Mouse (Mus musculus) right cerebral cortex, adult 18-20 months (tissue): Measurements from ENCODE around the gene Fam25c.

Experiments
- DNase-seq: peaks from one replicate; pipeline ENCODE4 v3.0.0; 2022; ENCODE audit warnings: mixed read lengths

Fam25c gene

GRCm38 (mm10) chr14:34363490-34364253 lies 8.4 kb upstream of the Fam25c start:
- DNase-seq: peak; percentile 59

DNA sequence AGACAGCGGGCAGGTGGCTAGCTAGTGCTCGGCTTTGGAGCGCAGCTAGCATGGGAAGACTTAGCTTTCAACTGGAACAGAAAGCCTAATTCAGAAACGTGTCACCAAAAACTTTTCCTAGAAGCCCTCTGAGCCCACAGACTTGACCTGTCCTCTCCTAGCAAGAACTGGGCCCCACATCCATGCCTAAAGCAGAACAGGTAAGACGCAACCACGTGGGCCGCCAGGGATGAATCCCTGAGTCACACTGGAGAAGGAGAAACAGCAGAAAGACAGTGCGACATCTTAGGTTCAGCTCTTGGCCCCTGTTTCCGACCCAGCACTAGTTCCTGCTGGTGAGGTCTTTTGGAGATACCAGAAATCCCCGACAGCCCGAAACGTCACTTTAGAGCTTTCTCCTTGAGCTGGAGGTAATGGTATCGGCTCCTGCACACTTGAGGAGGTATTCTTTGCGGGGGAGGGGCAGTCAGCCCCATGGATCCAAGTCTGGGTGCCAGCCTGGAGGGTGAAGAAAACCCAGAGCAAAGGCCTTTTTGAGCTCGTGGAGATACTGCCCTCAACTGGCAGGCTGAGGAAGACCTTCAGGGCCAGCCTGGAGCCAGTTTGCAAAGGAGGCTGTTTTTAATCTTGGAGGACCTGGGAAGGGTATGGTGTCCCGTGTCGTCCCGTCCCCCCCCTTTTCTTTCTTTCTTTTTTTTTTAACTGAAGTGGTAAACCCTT lies 7.7 kb upstream of the Fam25c start:
- peak; percentile 69 for DNase-seq

DNA sequence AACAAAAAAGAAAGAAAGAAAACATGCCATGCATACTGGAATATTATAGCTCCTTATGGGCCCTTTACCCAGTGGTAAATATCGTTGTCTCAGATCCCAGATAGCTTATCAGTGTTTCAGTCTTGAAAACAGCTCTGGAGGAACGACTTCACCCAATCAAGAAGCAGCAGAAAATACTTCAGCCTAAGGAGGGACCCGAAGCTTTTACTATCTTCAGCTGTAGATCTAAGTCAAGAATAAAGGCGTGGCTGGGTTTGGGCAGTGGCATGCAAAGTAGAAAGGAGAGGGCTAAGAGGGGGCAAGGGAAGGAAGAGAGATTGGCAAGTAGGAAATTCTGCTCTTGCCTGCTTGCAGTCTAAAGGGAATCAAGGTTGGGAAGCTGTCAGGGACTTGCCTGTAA lies 6.9 kb upstream of the Fam25c start:
- DNase-seq: no peak

GRCm38 (mm10) chr14:34360251-34360650 lies 5.0 kb upstream of the Fam25c start:
- DNase-seq: no peak

DNA sequence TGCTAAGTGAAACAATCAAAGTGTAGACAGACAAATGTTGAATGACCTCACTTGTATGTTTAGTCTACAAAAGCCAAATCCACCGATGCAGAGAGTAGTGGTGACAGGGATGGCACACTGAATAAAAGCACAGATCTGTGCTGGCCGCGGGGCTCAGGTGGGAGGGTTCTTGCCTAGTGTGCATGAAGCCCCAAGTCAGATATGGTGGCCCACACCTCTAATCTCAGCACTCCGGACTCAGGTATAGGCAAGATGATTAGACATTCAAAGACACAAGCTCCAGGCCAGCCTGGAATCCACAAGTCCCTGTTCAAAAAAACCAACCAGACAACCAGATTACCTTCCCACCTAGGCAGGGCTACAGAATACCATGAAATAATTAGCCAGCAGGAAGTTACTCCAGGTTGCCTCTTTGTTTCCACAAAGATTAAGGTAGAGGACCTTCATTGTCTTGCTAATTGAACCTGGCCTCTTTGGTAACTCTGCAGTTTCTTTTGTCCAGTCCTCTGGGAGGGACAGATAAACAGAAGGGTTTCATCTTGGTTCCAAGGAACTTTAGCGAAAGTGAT lies 4.5 kb upstream of the Fam25c start:
- no peak for DNase-seq

DNA sequence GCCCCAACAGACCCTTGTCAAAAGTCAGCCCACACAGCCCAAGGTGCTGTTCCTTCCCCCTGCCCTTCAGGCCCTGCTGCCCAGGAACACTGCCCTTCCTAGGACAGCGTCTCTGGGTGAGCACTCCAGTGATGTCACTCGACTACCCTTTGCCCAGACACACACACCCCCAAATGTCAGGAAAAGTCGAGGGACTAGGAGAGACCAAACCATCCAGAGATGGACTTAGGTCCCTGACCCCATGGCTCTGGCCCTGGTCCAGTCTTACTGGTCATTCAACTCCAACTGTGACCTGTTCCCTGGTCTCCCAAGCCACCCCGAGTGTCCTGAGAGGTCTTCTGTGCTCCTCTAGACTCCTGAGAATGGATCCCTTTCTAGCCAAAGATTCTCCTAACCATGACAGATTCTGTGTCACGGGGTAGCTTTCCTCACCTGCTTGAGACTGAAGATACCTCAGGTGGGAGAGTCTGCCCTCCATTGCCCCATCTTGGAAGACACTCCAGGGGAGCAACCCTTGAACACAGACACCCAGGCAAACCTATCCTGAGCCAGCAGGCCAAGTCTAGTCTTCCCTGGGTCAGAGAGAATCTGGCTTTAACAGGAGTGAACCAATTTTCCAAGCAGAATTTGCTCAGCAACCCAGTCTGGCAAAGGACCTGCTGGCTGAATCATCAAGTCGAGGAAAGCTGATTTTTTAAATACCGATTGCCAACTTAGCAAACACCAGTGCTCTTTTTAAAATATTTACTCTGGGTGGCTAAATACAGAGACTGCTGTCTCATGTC lies 2.6 kb upstream of the Fam25c start:
- peak; percentile 14 for DNase-seq

GRCm38 (mm10) chr14:34354456-34354855 lies 777 bp downstream of the Fam25c start:
- no peak for DNase-seq

DNA sequence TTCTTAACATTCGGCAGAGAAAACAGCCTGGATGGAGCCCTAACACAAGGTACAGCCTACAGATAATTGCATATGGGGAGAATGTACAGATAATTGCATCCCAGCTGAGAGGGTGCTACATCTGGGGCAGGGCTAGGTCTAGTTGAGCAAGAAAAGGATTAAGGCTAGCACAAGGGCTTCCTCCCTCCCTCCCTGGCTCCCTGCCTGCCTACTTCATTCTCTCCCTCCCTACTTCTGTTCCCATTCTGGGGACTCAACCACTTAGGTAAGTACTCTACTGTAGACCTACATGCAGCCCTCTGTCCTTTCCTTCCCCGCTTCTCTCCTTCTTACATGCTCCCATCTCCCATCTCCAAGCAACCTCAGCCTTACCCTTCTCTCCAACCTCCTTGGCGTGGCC lies 1.9 kb downstream of the Fam25c start:
- no peak for DNase-seq

- no peak for DNase-seq
Observed at GRCm38 (mm10) chr14:34352523-34352922, 2.7 kb downstream of the Fam25c start.

- DNase-seq: no peak
Observed at GRCm38 (mm10) chr14:34351660-34352059, 3.6 kb downstream of the Fam25c start.

DNA sequence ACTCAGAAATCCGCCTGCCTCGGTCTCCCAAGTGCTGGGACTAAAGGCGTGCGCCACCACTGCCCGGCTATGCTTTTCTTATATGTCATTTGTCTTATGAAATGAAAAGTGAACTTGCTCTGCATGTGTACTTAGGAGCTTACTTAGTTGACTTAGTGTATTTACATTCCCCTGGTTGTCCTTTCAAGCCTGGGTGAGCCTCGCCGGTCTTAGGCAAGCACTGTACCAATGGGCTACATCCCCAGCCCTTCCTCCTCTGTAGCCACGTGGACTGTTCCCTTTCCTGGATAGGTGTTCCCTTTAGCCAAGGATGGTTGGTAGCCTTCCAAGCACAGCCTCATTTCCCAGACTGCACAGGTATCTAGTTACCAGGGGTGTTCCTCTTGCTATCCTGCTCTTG lies 6.2 kb downstream of the Fam25c start:
- no peak for DNase-seq

- DNase-seq: no peak
Observed at GRCm38 (mm10) chr14:34348301-34348700, 6.9 kb downstream of the Fam25c start.

- no peak for DNase-seq
Observed at GRCm38 (mm10) chr14:34347084-34347483, 8.1 kb downstream of the Fam25c start.

DNA sequence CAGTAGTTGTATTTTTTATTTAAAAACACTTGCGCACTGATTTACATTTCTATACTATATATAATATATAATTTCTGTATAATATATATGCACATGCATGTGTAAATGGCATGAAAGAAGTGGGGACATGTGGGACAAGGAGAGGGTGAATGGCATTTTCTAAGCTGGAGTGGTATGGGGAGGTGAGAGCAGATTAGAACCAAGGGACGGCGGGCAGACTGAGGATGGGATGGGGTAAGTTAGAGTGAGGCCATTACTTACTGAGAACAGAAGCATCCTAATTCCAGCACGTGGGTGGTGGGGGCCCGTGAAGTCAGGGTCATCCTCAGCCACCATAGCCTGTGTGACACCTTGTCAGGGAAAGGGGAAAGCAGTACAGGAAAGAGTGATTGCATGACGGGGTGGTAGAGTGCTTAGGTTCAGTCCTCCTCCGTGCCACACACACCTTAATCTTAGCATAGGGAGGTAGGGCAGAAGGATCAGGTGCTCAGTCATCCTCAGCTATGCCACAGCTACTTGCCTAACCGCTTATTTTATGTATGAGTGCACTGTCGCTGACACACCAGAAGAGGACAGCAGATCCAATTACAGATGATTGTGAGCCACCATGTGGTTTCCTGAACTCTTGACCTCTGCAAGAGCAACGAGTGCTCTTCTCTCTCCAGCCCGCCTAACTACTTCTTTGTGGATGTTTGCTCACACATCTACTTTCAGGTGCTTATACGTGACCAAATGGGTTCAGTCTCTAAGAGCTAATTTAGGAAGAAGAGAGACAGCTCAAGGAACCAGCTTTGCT lies 9.3 kb downstream of the Fam25c start:
- no peak for DNase-seq

- DNase-seq: no peak
Observed at GRCm38 (mm10) chr14:34344361-34344760, 10.9 kb downstream of the Fam25c start.

- no peak for DNase-seq
Observed at GRCm38 (mm10) chr14:34343078-34343477, 12.2 kb downstream of the Fam25c start.

GRCm38 (mm10) chr14:34341993-34342392 lies 13.2 kb downstream of the Fam25c start:
- no peak for DNase-seq

DNA sequence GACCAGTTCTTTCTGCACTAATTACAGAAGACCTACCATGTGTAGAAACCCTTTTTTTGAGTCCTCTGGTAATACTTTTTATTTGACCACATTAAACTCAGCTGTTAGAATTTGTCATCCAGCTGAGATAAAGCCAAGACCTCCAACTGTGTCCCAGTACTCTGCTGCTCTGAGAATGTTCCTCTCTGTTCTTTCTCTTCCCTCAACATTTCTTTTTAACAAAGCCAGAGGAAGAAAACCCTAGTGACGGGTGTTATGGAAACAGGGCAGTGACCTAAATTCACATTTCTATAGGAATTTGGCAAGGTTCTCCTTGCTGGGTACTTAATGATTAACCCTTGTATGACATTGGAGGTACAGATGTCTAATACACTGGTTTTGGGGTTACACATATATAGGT lies 15.8 kb downstream of the Fam25c start:
- DNase-seq: no peak

GRCm38 (mm10) chr14:34332476-34332875 lies 22.8 kb downstream of the Fam25c start:
- DNase-seq: peak; percentile 51

- peak; percentile 28 for DNase-seq
Observed at GRCm38 (mm10) chr14:34331886-34332285, 23.3 kb downstream of the Fam25c start.

GRCm38 (mm10) chr14:34330657-34331158 lies 24.5 kb downstream of the Fam25c start:
- no peak for DNase-seq

DNA sequence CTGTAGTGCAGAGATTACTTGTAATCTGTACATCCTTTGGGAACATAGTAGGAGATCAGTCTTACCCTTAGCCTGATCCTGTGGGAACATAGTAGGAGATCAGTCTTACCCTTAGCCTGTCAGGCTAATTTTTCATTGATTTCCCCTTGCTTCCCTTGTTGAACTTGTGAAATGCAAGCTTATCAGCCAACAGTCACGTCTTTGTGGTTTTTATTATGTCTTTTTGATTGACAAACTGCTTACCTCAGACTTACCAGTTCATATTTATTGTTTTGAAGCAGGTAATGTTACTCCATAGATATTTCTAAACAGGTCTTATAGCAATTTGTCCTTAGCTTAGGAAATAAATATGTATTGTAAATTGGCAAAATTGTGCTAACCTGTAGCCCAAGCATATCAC lies 27.6 kb downstream of the Fam25c start:
- no peak for DNase-seq
